Mouse (Mus musculus): ENCODE data around the gene Lipo1. TPM values are rescaled to one million over a fixed set of nuclear protein-coding genes. Genes with fewer than 3 reads are reported as not detected.

Gene Lipo1
- polyA plus RNA-seq (2014; fragmentation: Illumina TruSeq; extraction: RNeasy Lipid Tissue Mini Kit (QIAGEN cat#74804); ENCODE audit: low read depth, low replicate concordance): not detected

DNA sequence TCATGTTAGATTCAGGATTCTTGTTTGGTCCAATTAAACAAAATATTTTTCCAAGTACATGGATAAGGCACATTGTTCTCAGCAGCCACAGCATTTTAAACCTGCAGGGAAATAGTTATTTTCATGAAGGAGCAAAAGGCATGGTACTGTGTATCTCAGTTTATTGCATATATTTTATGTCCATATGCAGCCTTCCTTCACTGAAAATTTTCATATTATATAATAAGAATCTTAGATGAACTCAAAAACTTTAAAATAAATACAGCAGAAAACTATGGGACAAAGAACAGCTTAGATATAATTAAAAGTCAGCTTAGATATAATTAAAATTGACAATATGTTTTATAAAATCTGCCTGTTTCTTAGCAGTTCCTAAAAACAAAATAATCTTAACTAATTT, at the start of gene Lipo1:
Gene Lipo1 (minus strand): TSS at position 101 of the 400 bp plus-strand sequence.

DNA sequence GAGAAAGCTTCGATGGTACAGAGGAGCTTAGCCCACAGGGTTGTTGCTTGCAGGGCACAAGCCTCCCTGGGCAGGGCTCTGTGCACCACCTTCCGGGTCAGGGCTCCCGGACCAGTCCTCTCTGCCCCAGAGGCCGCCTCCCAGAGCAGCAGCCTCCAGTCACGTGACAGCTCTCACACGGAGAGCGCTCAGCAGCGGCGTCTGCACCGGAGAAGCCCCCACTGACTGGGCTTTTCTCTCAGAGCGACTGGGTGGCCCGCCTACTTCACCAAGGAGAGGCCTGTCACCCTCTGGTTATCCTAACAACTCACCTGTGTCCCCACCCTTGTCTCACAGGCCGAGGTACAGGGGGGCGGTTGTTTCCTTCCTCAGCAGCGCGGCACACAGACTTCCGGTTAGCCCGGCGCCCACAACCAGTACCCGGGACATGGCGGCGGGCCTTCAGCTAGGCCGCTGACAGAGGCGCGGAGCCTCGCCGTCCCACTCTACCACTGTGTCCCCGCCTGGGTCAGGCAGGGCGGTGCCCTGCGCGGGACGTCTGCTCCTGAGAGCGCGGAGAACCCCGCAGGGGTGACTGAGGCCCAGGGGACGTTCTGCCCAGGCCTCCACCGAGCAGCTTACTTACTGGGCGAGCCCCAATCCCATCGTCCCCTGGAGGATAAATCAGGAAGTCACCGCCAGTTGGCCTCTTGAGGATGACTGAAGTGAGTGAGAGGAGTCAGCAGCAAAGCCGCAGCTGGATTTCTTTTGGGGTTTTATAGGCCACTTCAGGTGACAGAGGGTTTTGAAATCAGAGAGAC, 25.8 kb downstream of the Lipo1 start, which contains the start of gene Lipo3:
Gene Lipo3 (minus strand): TSS at position 665 of the 800 bp plus-strand sequence.

DNA sequence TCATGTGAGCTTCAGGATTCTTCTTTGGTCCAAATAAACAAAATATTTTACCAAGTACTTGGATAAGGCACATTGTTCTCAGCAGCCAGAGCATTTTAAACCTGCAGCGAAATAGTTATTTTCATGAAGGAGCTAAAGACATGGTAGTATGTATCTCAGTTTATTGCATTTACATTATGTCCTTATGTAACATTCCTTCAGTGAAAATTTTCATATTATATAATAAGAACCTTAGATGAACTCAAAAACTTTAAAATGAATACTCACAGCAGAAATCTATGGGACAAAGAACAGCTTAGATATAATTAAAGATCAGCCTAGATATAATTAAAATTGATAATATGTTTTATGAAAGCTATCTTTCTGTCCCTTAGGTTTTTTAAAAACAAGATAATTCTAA, 36.0 kb downstream of the Lipo1 start, which contains the start of gene Lipo2:
Gene Lipo2 (minus strand): TSS at position 101 of the 400 bp plus-strand sequence.

Other genes with a start within 250 kb of the Lipo1 start
- gene Gm8978, start 162.2 kb downstream of the Lipo1 start, polyA plus RNA-seq (2014; fragmentation: Illumina TruSeq; extraction: RNeasy Lipid Tissue Mini Kit (QIAGEN cat#74804); ENCODE audit: low read depth, low replicate concordance): not detected
- not detected for gene Lipo2, start 36.1 kb downstream of the Lipo1 start, polyA plus RNA-seq (2014; fragmentation: Illumina TruSeq; extraction: RNeasy Lipid Tissue Mini Kit (QIAGEN cat#74804); ENCODE audit: low read depth, low replicate concordance)
- gene Lipo3, start 25.5 kb downstream of the Lipo1 start, polyA plus RNA-seq (2014; fragmentation: Illumina TruSeq; extraction: RNeasy Lipid Tissue Mini Kit (QIAGEN cat#74804); ENCODE audit: low read depth, low replicate concordance): 120 TPM
- not detected for gene Lipf, start 173.7 kb upstream of the Lipo1 start, polyA plus RNA-seq (2014; fragmentation: Illumina TruSeq; extraction: RNeasy Lipid Tissue Mini Kit (QIAGEN cat#74804); ENCODE audit: low read depth, low replicate concordance)
- gene Lipk, start 220.8 kb upstream of the Lipo1 start, polyA plus RNA-seq (2014; fragmentation: Illumina TruSeq; extraction: RNeasy Lipid Tissue Mini Kit (QIAGEN cat#74804); ENCODE audit: low read depth, low replicate concordance): 0.76 TPM